Mouse (Mus musculus) stomach, embryonic 16.5 days (tissue): ENCODE measurements around the gene Tex264. TPM values are rescaled to one million over a fixed set of nuclear protein-coding genes. Genes with fewer than 3 reads are reported as not detected.

Experiments used
- polyA plus RNA-seq: library from polyadenylated mRNA; unstranded; fragments of >200 nt; fragmentation: Nextera tagmentation; extraction: Ambion mirVana; gene quantifications from 2 replicates; pipeline ENCODE4 v1.2.1, GENCODE M21; 2015

The Tex264 gene
- polyA plus RNA-seq, 1 experiment from 2014 or later, result 53.4 TPM

Other genes starting within 250 kb of the Tex264 start
- gene Acy1, start 247.6 kb downstream of the Tex264 start, polyA plus RNA-seq, result 43.4 and 44.3 TPM in 2 replicates
- 28.3 and 35.8 TPM in 2 replicates for gene Abhd14b, start 238.5 kb downstream of the Tex264 start, polyA plus RNA-seq
- gene Abhd14a, start 238.2 kb downstream of the Tex264 start, polyA plus RNA-seq, result 49.5 and 50.4 TPM in 2 replicates
- 39.4 and 42.5 TPM in 2 replicates for gene Pcbp4, start 232.6 kb downstream of the Tex264 start, polyA plus RNA-seq
- 0.19 and 0.26 TPM in 2 replicates for gene Gpr62, start 220.0 kb downstream of the Tex264 start, polyA plus RNA-seq
- 40.8 and 42.6 TPM in 2 replicates for gene Rrp9, start 210.0 kb downstream of the Tex264 start, polyA plus RNA-seq
- gene Parp3, start 209.0 kb downstream of the Tex264 start, polyA plus RNA-seq, result 6.2 and 6.7 TPM in 2 replicates
- not detected in 2 replicates for gene Iqcf1, start 186.0 kb downstream of the Tex264 start, polyA plus RNA-seq
- gene Iqcf5, start 171.4 kb downstream of the Tex264 start, polyA plus RNA-seq, result not detected in 2 replicates
- gene Iqcf3, start 124.3 kb downstream of the Tex264 start, polyA plus RNA-seq, result not detected in 2 replicates
- gene Iqcf4, start 114.9 kb downstream of the Tex264 start, polyA plus RNA-seq, result not detected in 2 replicates
- not detected in 2 replicates for gene Iqcf6, start 59.3 kb downstream of the Tex264 start, polyA plus RNA-seq
- gene Grm2, start 29.8 kb downstream of the Tex264 start, polyA plus RNA-seq, result 0.08 TPM in 1 of 2 replicates, not detected in the other
- gene Rad54l2, start 103.3 kb upstream of the Tex264 start, polyA plus RNA-seq, result 4.0 and 4.8 TPM in 2 replicates
- 19.2 and 19.7 TPM in 2 replicates for gene Dcaf1, start 135.9 kb upstream of the Tex264 start, polyA plus RNA-seq
- gene Rbm15b, start 201.5 kb upstream of the Tex264 start, polyA plus RNA-seq, result 5.1 and 5.2 TPM in 2 replicates
- gene Manf, start 206.1 kb upstream of the Tex264 start, polyA plus RNA-seq, result 339 and 351 TPM in 2 replicates